Mouse (Mus musculus) CH12.LX (cell line): ENCODE measurements around the gene Vdac1. TPM values are rescaled to one million over a fixed set of nuclear protein-coding genes. Genes with fewer than 3 reads are reported as not detected.
A peak's percentile ranks its signal among the peaks of the same experiment; 100 is the strongest.

Experiments used
- DNase-seq: peaks from one replicate; pipeline ENCODE4 v3.0.0-alpha.2; 2013; ENCODE audit errors: extremely low read depth
- H3K27ac ChIP-seq: 2 replicates; pipeline ENCODE4 v1.5.1; 2012; ENCODE audit warnings: low read depth, mild to moderate bottlenecking, control low read depth, moderate library complexity; ENCODE audit not compliant: insufficient read depth
- H3K27me3 ChIP-seq: replicated peaks from 2 replicates; pipeline ENCODE3; 2012; ENCODE audit warnings: inconsistent platforms
- H3K36me3 ChIP-seq, 2 experiments: replicated peaks in 1 of 2; 2 replicates each; pipeline versions ENCODE3 to v1.6.1; 2012; ENCODE audit warnings: inconsistent platforms in 1 of 2, low read length in 1 of 2, mild to moderate bottlenecking in 1 of 2, mixed read lengths in 1 of 2, moderate library complexity in 1 of 2; ENCODE audit not compliant: control insufficient read depth in 1 of 2, insufficient read depth in 1 of 2
- H3K4me1 ChIP-seq, 2 experiments: 2 replicates each; pipeline ENCODE4 v1.6.1; 2012; ENCODE audit warnings: inconsistent platforms in 1 of 2, moderate library complexity in 1 of 2; ENCODE audit not compliant: insufficient read depth in 2 of 2, control insufficient read depth in 1 of 2
- H3K4me2 ChIP-seq: 2 replicates; pipeline ENCODE4 v1.6.1; 2012; ENCODE audit warnings: low read depth, mild to moderate bottlenecking, control low read depth; ENCODE audit not compliant: poor library complexity, insufficient read depth, severe bottlenecking
- H3K4me3 ChIP-seq, 3 experiments: fragments of 150-350 bp in 1 of 3; sonication (generic) in 1 of 3; replicated peaks in 1 of 3; 2 replicates each; pipeline versions ENCODE3 to v1.5.1; 2011 to 2012; ENCODE audit warnings: low read depth in 2 of 3, low read length in 2 of 3, mild to moderate bottlenecking in 2 of 3, moderate library complexity in 2 of 3, control low read depth in 1 of 3, improper control_type of control experiment in 1 of 3, inconsistent platforms in 1 of 3, mixed read lengths in 1 of 3; ENCODE audit not compliant: poor library complexity in 1 of 3
- H3K79me2 ChIP-seq: replicated peaks from 2 replicates; pipeline ENCODE4 v1.6.1; 2012; ENCODE audit warnings: mild to moderate bottlenecking, moderate library complexity; ENCODE audit not compliant: control insufficient read depth, poor library complexity, insufficient read depth, severe bottlenecking; ENCODE audit errors: extremely low read depth
- H3K9ac ChIP-seq: 2 replicates; pipeline ENCODE4 v1.6.1; 2012; ENCODE audit warnings: low read depth, mild to moderate bottlenecking, control low read depth, moderate library complexity; ENCODE audit not compliant: insufficient read depth
- H3K9me3 ChIP-seq: replicated peaks from 2 replicates; pipeline ENCODE3; 2012; ENCODE audit warnings: low read length, inconsistent platforms, mixed read lengths
- BHLHE40 ChIP-seq: IDR thresholded peaks from 2 replicates; pipeline ENCODE4 v1.6.1; 2011; ENCODE audit warnings: mild to moderate bottlenecking, low read depth, low read length, improper control_type of control experiment
- CHD2 ChIP-seq: IDR thresholded peaks from 2 replicates; pipeline ENCODE4 v1.6.1; 2011; ENCODE audit warnings: low read length, improper control_type of control experiment
- EP300 ChIP-seq: IDR thresholded peaks from 2 replicates; pipeline ENCODE4 v1.6.1; 2011; ENCODE audit warnings: low read length, improper control_type of control experiment
- ETS1 ChIP-seq: conservative IDR thresholded peaks from 2 replicates; pipeline ENCODE4 v1.6.1; 2012; ENCODE audit warnings: low read depth, mild to moderate bottlenecking, inconsistent platforms, low read length, improper control_type of control experiment, moderate library complexity
- GABPA ChIP-seq: IDR thresholded peaks from 2 replicates; pipeline ENCODE4 v1.6.1; 2012; ENCODE audit warnings: low read depth, low read length, improper control_type of control experiment, inconsistent platforms; ENCODE audit not compliant: insufficient replicate concordance
- IRF4 ChIP-seq: IDR thresholded peaks from 2 replicates; pipeline ENCODE4 v1.6.1; 2014; ENCODE audit warnings: low read depth, mild to moderate bottlenecking, inconsistent platforms, low read length, improper control_type of control experiment
- JUND ChIP-seq: conservative IDR thresholded peaks from 2 replicates; pipeline ENCODE4 v1.6.1; 2011; ENCODE audit warnings: low read depth, low read length, improper control_type of control experiment
- KAT2A ChIP-seq: IDR thresholded peaks from 2 replicates; pipeline ENCODE4 v1.6.1; 2012; ENCODE audit warnings: low read length, improper control_type of control experiment, inconsistent platforms; ENCODE audit not compliant: insufficient replicate concordance
- MEF2A ChIP-seq: IDR thresholded peaks from 2 replicates; pipeline ENCODE4 v1.6.1; 2014; ENCODE audit warnings: low read depth, mild to moderate bottlenecking, inconsistent platforms, low read length, improper control_type of control experiment, borderline replicate concordance
- MXI1 ChIP-seq: IDR thresholded peaks from 2 replicates; pipeline ENCODE4 v1.6.1; 2011; ENCODE audit warnings: mild to moderate bottlenecking, low read depth, low read length, improper control_type of control experiment
- MYC ChIP-seq: IDR thresholded peaks from 2 replicates; pipeline ENCODE4 v1.6.1; 2011; ENCODE audit warnings: low read depth, mild to moderate bottlenecking, improper control_type of control experiment, low read length
- NRF1 ChIP-seq: IDR thresholded peaks from 2 replicates; pipeline ENCODE4 v1.6.1; 2014; ENCODE audit warnings: low read depth, mild to moderate bottlenecking, inconsistent platforms, low read length, improper control_type of control experiment, moderate library complexity
- RCOR1 ChIP-seq: conservative IDR thresholded peaks from 2 replicates; pipeline ENCODE4 v1.6.1; 2012; ENCODE audit warnings: low read depth, mild to moderate bottlenecking, inconsistent platforms, low read length, improper control_type of control experiment
- SIN3A ChIP-seq: IDR thresholded peaks from 2 replicates; pipeline ENCODE4 v1.6.1; 2012; ENCODE audit warnings: low read length, improper control_type of control experiment, inconsistent platforms
- TBP ChIP-seq: conservative IDR thresholded peaks from 2 replicates; pipeline ENCODE4 v1.6.1; 2011; ENCODE audit warnings: low read depth, low read length, improper control_type of control experiment
- TCF12 ChIP-seq: IDR thresholded peaks from 2 replicates; pipeline ENCODE4 v1.6.1; 2014; ENCODE audit warnings: low read depth, mild to moderate bottlenecking, inconsistent platforms, low read length, improper control_type of control experiment
- USF1 ChIP-seq: IDR thresholded peaks from 2 replicates; pipeline ENCODE4 v1.6.1; 2014; ENCODE audit warnings: low read depth, mild to moderate bottlenecking, inconsistent platforms, low read length, improper control_type of control experiment
- USF2 ChIP-seq: conservative IDR thresholded peaks from 2 replicates; pipeline ENCODE4 v1.6.1; 2011; ENCODE audit warnings: low read depth, low read length, improper control_type of control experiment
- dilution Hi-C: fragments of 300-500 bp; cut with MboI; formaldehyde crosslinking; loops from 2 replicates; pipeline ENCODE4 v1.14.3; 2020; ENCODE audit warnings: low sequenced_read_pairs; ENCODE audit not compliant: extremely low pct_unique_long_range_greater_than_20kb, extremely low pct_ligation_motif_present
- in situ Hi-C: fragments of 300-500 bp; cut with MboI; formaldehyde crosslinking; loops from 3 replicates; pipeline ENCODE4 v1.14.3; 2019; ENCODE audit warnings: low sequenced_read_pairs, low pct_ligation_motif_present, low pct_unique_long_range_greater_than_20kb, mixed read lengths
- polyA plus RNA-seq: library from polyadenylated mRNA; unstranded; fragments of >175 nt; gene quantifications from 2 replicates; pipeline ENCODE4 v1.2.1, GENCODE M21; 2012; ENCODE audit warnings: low read depth; ENCODE audit not compliant: insufficient read length
- total RNA-seq, 2 experiments: library from RNA; depleted of rRNA; stranded (reverse); fragments of 300-350 nt in 1 of 2; fragments of >200 nt in 1 of 2; gene quantifications; 2 replicates each; pipeline ENCODE4 v1.2.3; 2012 to 2014

Vdac1 gene
- total and polyA plus RNA-seq, 3 experiments, result 204 to 315 (median 289) TPM

DNA sequence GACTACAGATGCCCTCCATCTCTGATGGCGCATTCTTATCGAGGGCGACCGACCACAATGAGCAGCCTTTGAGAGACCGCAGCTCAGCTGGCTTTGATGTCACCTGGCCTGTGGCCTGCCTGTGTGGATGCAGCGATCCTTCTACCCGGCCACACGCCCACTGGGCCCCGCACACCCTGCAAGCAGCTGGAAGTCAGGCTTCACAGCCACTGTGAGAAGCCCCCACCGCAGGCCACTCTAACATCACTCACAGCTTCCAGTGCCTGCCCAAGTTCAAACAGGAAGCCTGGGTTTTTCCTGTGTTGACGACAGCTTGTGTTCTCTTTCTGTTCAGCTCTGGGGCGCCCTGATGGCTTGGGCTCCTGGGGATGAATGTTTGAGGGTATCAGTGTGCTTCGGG, 42.2 kb upstream of the Vdac1 start:
- H3K9ac ChIP-seq, result no peak overlapping the region
- no peak overlapping the region for H3K4me3 ChIP-seq
- in situ Hi-C loops, result no loop called here
- H3K27me3 ChIP-seq, result peaks cover 12% of the 10 kb centered on the region
- H3K4me2 ChIP-seq, result no peak overlapping the region
- TF ChIP-seq EP300 (peak; percentile 23; the same call in 1 of the 2 replicates), TCF12 (peak; percentile 34; the same call in 1 of the 2 replicates), ETS1 (peak; percentile 85), BHLHE40 (peak; percentile 73), MYC (no peak)
- TF ChIP-seq, all 38 proteins: peak for 4
- Histone ChIP-seq H3K27ac (no peak overlapping the region), H3K4me1 (peaks cover 29 to 69% of the 10 kb centered on the region in 2 experiments), H3K36me3 (no peaks in the 10 kb centered on the region), H3K9me3 (no peaks in the 10 kb centered on the region), H3K79me2 (no peaks in the 10 kb centered on the region)
- no peak for DNase-seq
- dilution Hi-C loops, result no loop called here

DNA sequence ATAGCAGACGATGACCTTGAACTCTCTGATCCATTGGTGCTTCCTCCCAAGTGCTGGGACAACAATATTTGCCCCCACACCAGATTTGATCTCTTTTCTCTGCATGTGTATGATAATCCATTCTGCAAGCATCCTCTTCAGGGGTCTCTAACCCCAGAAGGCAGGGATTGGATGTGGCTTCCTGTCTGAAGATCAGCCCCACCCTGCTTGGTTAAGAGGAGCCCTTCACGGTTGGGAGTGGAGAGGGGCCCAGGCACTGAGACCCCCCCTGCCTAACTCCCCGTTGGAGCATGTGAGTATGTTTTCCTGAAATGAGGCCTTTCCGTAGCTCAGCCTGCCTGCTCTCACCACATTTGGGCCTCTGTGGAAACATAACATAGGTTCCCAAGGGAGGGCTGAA, 41.0 kb upstream of the Vdac1 start:
- in situ Hi-C loops (no loop called here), dilution Hi-C loops (no loop called here)
- Histone ChIP-seq H3K27ac (no peak overlapping the region), H3K9me3 (no peaks in the 10 kb centered on the region), H3K9ac (no peak overlapping the region), H3K4me3 (peak overlapping the region in 1 of 3 experiments; percentile 12), H3K27me3 (peaks cover 14% of the 10 kb centered on the region), H3K4me2 (no peak overlapping the region), H3K79me2 (no peaks in the 10 kb centered on the region), H3K36me3 (no peaks in the 10 kb centered on the region), H3K4me1 (peaks cover 35 to 69% of the 10 kb centered on the region in 2 experiments)
- DNase-seq, result no peak
- TF ChIP-seq CHD2 (no peak), IRF4 (peak; percentile 42; the same call in 1 of the 2 replicates), USF2 (no peak), MXI1 (no peak), KAT2A (no peak), ETS1 (peak; percentile 42; the same call in 1 of the 2 replicates), MEF2A (no peak), RCOR1 (no peak), TBP (no peak), USF1 (no peak), JUND (no peak), GABPA (no peak), NRF1 (no peak), EP300 (no peak), SIN3A (no peak)
